Mouse (Mus musculus) CH12.LX (cell line): ENCODE measurements around the gene Alyref. TPM values are rescaled to one million over a fixed set of nuclear protein-coding genes. Genes with fewer than 3 reads are reported as not detected.

Experiments
- DNase-seq: peaks from one replicate; pipeline ENCODE4 v3.0.0-alpha.2; 2013; ENCODE audit errors: extremely low read depth
- H3K27ac ChIP-seq: 2 replicates; pipeline ENCODE4 v1.5.1; 2012; ENCODE audit warnings: low read depth, mild to moderate bottlenecking, control low read depth, moderate library complexity; ENCODE audit not compliant: insufficient read depth
- H3K27me3 ChIP-seq: replicated peaks from 2 replicates; pipeline ENCODE3; 2012; ENCODE audit warnings: inconsistent platforms
- H3K36me3 ChIP-seq, 2 experiments: replicated peaks in 1 of 2; 2 replicates each; pipeline versions ENCODE3 to v1.6.1; 2012; ENCODE audit warnings: inconsistent platforms in 1 of 2, low read length in 1 of 2, mild to moderate bottlenecking in 1 of 2, mixed read lengths in 1 of 2, moderate library complexity in 1 of 2; ENCODE audit not compliant: control insufficient read depth in 1 of 2, insufficient read depth in 1 of 2
- H3K4me1 ChIP-seq, 2 experiments: 2 replicates each; pipeline ENCODE4 v1.6.1; 2012; ENCODE audit warnings: inconsistent platforms in 1 of 2, moderate library complexity in 1 of 2; ENCODE audit not compliant: insufficient read depth in 2 of 2, control insufficient read depth in 1 of 2
- H3K4me2 ChIP-seq: 2 replicates; pipeline ENCODE4 v1.6.1; 2012; ENCODE audit warnings: low read depth, mild to moderate bottlenecking, control low read depth; ENCODE audit not compliant: poor library complexity, insufficient read depth, severe bottlenecking
- H3K4me3 ChIP-seq, 3 experiments: fragments of 150-350 bp in 1 of 3; sonication (generic) in 1 of 3; replicated peaks in 1 of 3; 2 replicates each; pipeline versions ENCODE3 to v1.5.1; 2011 to 2012; ENCODE audit warnings: low read depth in 2 of 3, low read length in 2 of 3, mild to moderate bottlenecking in 2 of 3, moderate library complexity in 2 of 3, control low read depth in 1 of 3, improper control_type of control experiment in 1 of 3, inconsistent platforms in 1 of 3, mixed read lengths in 1 of 3; ENCODE audit not compliant: poor library complexity in 1 of 3
- H3K79me2 ChIP-seq: replicated peaks from 2 replicates; pipeline ENCODE4 v1.6.1; 2012; ENCODE audit warnings: mild to moderate bottlenecking, moderate library complexity; ENCODE audit not compliant: control insufficient read depth, poor library complexity, insufficient read depth, severe bottlenecking; ENCODE audit errors: extremely low read depth
- H3K9ac ChIP-seq: 2 replicates; pipeline ENCODE4 v1.6.1; 2012; ENCODE audit warnings: low read depth, mild to moderate bottlenecking, control low read depth, moderate library complexity; ENCODE audit not compliant: insufficient read depth
- H3K9me3 ChIP-seq: replicated peaks from 2 replicates; pipeline ENCODE3; 2012; ENCODE audit warnings: low read length, inconsistent platforms, mixed read lengths
- BHLHE40 ChIP-seq: IDR thresholded peaks from 2 replicates; pipeline ENCODE4 v1.6.1; 2011; ENCODE audit warnings: mild to moderate bottlenecking, low read depth, low read length, improper control_type of control experiment
- CHD1 ChIP-seq: IDR thresholded peaks from 2 replicates; pipeline ENCODE4 v1.6.1; 2012; ENCODE audit warnings: low read depth, low read length, improper control_type of control experiment, inconsistent platforms
- CHD2 ChIP-seq: IDR thresholded peaks from 2 replicates; pipeline ENCODE4 v1.6.1; 2011; ENCODE audit warnings: low read length, improper control_type of control experiment
- CTCF ChIP-seq, 2 experiments: IDR thresholded peaks in 1 of 2; conservative IDR thresholded peaks in 1 of 2; 2 replicates each; pipeline ENCODE4 v1.5.1; 2011 to 2012; ENCODE audit warnings: low read depth in 2 of 2, low read length in 2 of 2, improper control_type of control experiment in 1 of 2, inconsistent platforms in 1 of 2, mild to moderate bottlenecking in 1 of 2, moderate library complexity in 1 of 2
- E2F4 ChIP-seq: IDR thresholded peaks from 2 replicates; pipeline ENCODE4 v1.6.1; 2011; ENCODE audit warnings: low read depth, low read length, improper control_type of control experiment; ENCODE audit not compliant: insufficient replicate concordance
- ELF1 ChIP-seq: IDR thresholded peaks from 2 replicates; pipeline ENCODE4 v1.6.1; 2014; ENCODE audit warnings: low read depth, mild to moderate bottlenecking, inconsistent platforms, low read length, improper control_type of control experiment
- EP300 ChIP-seq: IDR thresholded peaks from 2 replicates; pipeline ENCODE4 v1.6.1; 2011; ENCODE audit warnings: low read length, improper control_type of control experiment
- ETS1 ChIP-seq: conservative IDR thresholded peaks from 2 replicates; pipeline ENCODE4 v1.6.1; 2012; ENCODE audit warnings: low read depth, mild to moderate bottlenecking, inconsistent platforms, low read length, improper control_type of control experiment, moderate library complexity
- GABPA ChIP-seq: IDR thresholded peaks from 2 replicates; pipeline ENCODE4 v1.6.1; 2012; ENCODE audit warnings: low read depth, low read length, improper control_type of control experiment, inconsistent platforms; ENCODE audit not compliant: insufficient replicate concordance
- HCFC1 ChIP-seq: IDR thresholded peaks from 2 replicates; pipeline ENCODE4 v1.6.1; 2012; ENCODE audit warnings: low read depth, mild to moderate bottlenecking, inconsistent platforms, low read length, improper control_type of control experiment
- IRF4 ChIP-seq: IDR thresholded peaks from 2 replicates; pipeline ENCODE4 v1.6.1; 2014; ENCODE audit warnings: low read depth, mild to moderate bottlenecking, inconsistent platforms, low read length, improper control_type of control experiment
- JUN ChIP-seq: IDR thresholded peaks from 2 replicates; pipeline ENCODE4 v1.6.1; 2011; ENCODE audit warnings: low read depth, mild to moderate bottlenecking, low read length, improper control_type of control experiment, moderate library complexity; ENCODE audit not compliant: insufficient read depth
- JUND ChIP-seq: conservative IDR thresholded peaks from 2 replicates; pipeline ENCODE4 v1.6.1; 2011; ENCODE audit warnings: low read depth, low read length, improper control_type of control experiment
- KAT2A ChIP-seq: IDR thresholded peaks from 2 replicates; pipeline ENCODE4 v1.6.1; 2012; ENCODE audit warnings: low read length, improper control_type of control experiment, inconsistent platforms; ENCODE audit not compliant: insufficient replicate concordance
- MAFK ChIP-seq: IDR thresholded peaks from 2 replicates; pipeline ENCODE4 v1.6.1; 2011; ENCODE audit warnings: low read length, improper control_type of control experiment; ENCODE audit not compliant: insufficient replicate concordance
- MAX ChIP-seq: IDR thresholded peaks from 2 replicates; pipeline ENCODE4 v1.6.1; 2011; ENCODE audit warnings: low read length, improper control_type of control experiment
- MAZ ChIP-seq: IDR thresholded peaks from 2 replicates; pipeline ENCODE4 v1.6.1; 2012; ENCODE audit warnings: low read depth, mild to moderate bottlenecking, inconsistent platforms, low read length, improper control_type of control experiment, moderate library complexity
- MEF2A ChIP-seq: IDR thresholded peaks from 2 replicates; pipeline ENCODE4 v1.6.1; 2014; ENCODE audit warnings: low read depth, mild to moderate bottlenecking, inconsistent platforms, low read length, improper control_type of control experiment, borderline replicate concordance
- MXI1 ChIP-seq: IDR thresholded peaks from 2 replicates; pipeline ENCODE4 v1.6.1; 2011; ENCODE audit warnings: mild to moderate bottlenecking, low read depth, low read length, improper control_type of control experiment
- MYC ChIP-seq: IDR thresholded peaks from 2 replicates; pipeline ENCODE4 v1.6.1; 2011; ENCODE audit warnings: low read depth, mild to moderate bottlenecking, improper control_type of control experiment, low read length
- NELFE ChIP-seq: IDR thresholded peaks from 2 replicates; pipeline ENCODE4 v1.6.1; 2011; ENCODE audit warnings: low read depth, low read length, improper control_type of control experiment
- NRF1 ChIP-seq: IDR thresholded peaks from 2 replicates; pipeline ENCODE4 v1.6.1; 2014; ENCODE audit warnings: low read depth, mild to moderate bottlenecking, inconsistent platforms, low read length, improper control_type of control experiment, moderate library complexity
- PAX5 ChIP-seq: IDR thresholded peaks from 2 replicates; pipeline ENCODE4 v1.6.1; 2012; ENCODE audit warnings: low read length, inconsistent platforms, mixed read lengths
- POLR2A ChIP-seq: IDR thresholded peaks from 2 replicates; pipeline ENCODE4 v1.6.1; 2011; ENCODE audit warnings: low read depth, mild to moderate bottlenecking, improper control_type of control experiment, low read length
- POLR2AphosphoS2 ChIP-seq: IDR thresholded peaks from 2 replicates; pipeline ENCODE4 v1.6.1; 2011; ENCODE audit warnings: low read depth, low read length, improper control_type of control experiment
- RAD21 ChIP-seq: IDR thresholded peaks from 2 replicates; pipeline ENCODE4 v1.6.1; 2011; ENCODE audit warnings: low read depth, mild to moderate bottlenecking, low read length, improper control_type of control experiment, moderate library complexity
- RCOR1 ChIP-seq: conservative IDR thresholded peaks from 2 replicates; pipeline ENCODE4 v1.6.1; 2012; ENCODE audit warnings: low read depth, mild to moderate bottlenecking, inconsistent platforms, low read length, improper control_type of control experiment
- SIN3A ChIP-seq: IDR thresholded peaks from 2 replicates; pipeline ENCODE4 v1.6.1; 2012; ENCODE audit warnings: low read length, improper control_type of control experiment, inconsistent platforms
- SMC3 ChIP-seq: IDR thresholded peaks from 2 replicates; pipeline ENCODE4 v1.6.1; 2011; ENCODE audit warnings: low read depth, low read length, improper control_type of control experiment
- TBP ChIP-seq: conservative IDR thresholded peaks from 2 replicates; pipeline ENCODE4 v1.6.1; 2011; ENCODE audit warnings: low read depth, low read length, improper control_type of control experiment
- TCF12 ChIP-seq: IDR thresholded peaks from 2 replicates; pipeline ENCODE4 v1.6.1; 2014; ENCODE audit warnings: low read depth, mild to moderate bottlenecking, inconsistent platforms, low read length, improper control_type of control experiment
- UBTF ChIP-seq: IDR thresholded peaks from 2 replicates; pipeline ENCODE4 v1.6.1; 2012; ENCODE audit warnings: low read depth, mild to moderate bottlenecking, inconsistent platforms, low read length, improper control_type of control experiment, moderate library complexity
- USF1 ChIP-seq: IDR thresholded peaks from 2 replicates; pipeline ENCODE4 v1.6.1; 2014; ENCODE audit warnings: low read depth, mild to moderate bottlenecking, inconsistent platforms, low read length, improper control_type of control experiment
- USF2 ChIP-seq: conservative IDR thresholded peaks from 2 replicates; pipeline ENCODE4 v1.6.1; 2011; ENCODE audit warnings: low read depth, low read length, improper control_type of control experiment
- ZC3H11A ChIP-seq: IDR thresholded peaks from 2 replicates; pipeline ENCODE4 v1.6.1; 2012; ENCODE audit warnings: low read depth, mild to moderate bottlenecking, inconsistent platforms, low read length, improper control_type of control experiment
- ZKSCAN1 ChIP-seq: IDR thresholded peaks from 2 replicates; pipeline ENCODE4 v1.6.1; 2012; ENCODE audit warnings: low read depth, inconsistent platforms, low read length, improper control_type of control experiment, borderline replicate concordance
- ZMIZ1 ChIP-seq: IDR thresholded peaks from 2 replicates; pipeline ENCODE4 v1.6.1; 2012; ENCODE audit warnings: low read depth, mild to moderate bottlenecking, inconsistent platforms, low read length, improper control_type of control experiment
- ZNF384 ChIP-seq: IDR thresholded peaks from 2 replicates; pipeline ENCODE4 v1.6.1; 2012; ENCODE audit warnings: low read depth, low read length, improper control_type of control experiment, inconsistent platforms
- dilution Hi-C: fragments of 300-500 bp; cut with MboI; formaldehyde crosslinking; loops from 2 replicates; pipeline ENCODE4 v1.14.3; 2020; ENCODE audit warnings: low sequenced_read_pairs; ENCODE audit not compliant: extremely low pct_unique_long_range_greater_than_20kb, extremely low pct_ligation_motif_present
- in situ Hi-C: fragments of 300-500 bp; cut with MboI; formaldehyde crosslinking; loops from 3 replicates; pipeline ENCODE4 v1.14.3; 2019; ENCODE audit warnings: low sequenced_read_pairs, low pct_ligation_motif_present, low pct_unique_long_range_greater_than_20kb, mixed read lengths
- polyA plus RNA-seq: library from polyadenylated mRNA; unstranded; fragments of >175 nt; gene quantifications from 2 replicates; pipeline ENCODE4 v1.2.1, GENCODE M21; 2012; ENCODE audit warnings: low read depth; ENCODE audit not compliant: insufficient read length
- total RNA-seq, 2 experiments: library from RNA; depleted of rRNA; stranded (reverse); fragments of 300-350 nt in 1 of 2; fragments of >200 nt in 1 of 2; gene quantifications; 2 replicates each; pipeline ENCODE4 v1.2.3; 2012 to 2014

Alyref gene
- total RNA-seq (2012; rRNA removed) (582 and 793 TPM in 2 replicates), total RNA-seq (2014; rRNA removed) (358 and 361 TPM in 2 replicates), polyA plus RNA-seq (444 and 451 TPM in 2 replicates)

GRCm38 (mm10) chr11:120598283-120598989, at the start of gene Alyref, which contains the start of gene Anapc11:
Gene Alyref (minus strand): TSS chr11:120598365.
Gene Anapc11 (plus strand): TSS chr11:120598421.
- H3K4me1 ChIP-seq, result peaks cover 8 to 57% of the 10 kb centered on the region in 2 experiments
- peak within 1 kb of the TSS; percentile 74 for H3K4me2 ChIP-seq
- peak; percentile 97 for DNase-seq
- H3K36me3 ChIP-seq, result peaks cover 47 to 68% of the 10 kb centered on the region in 2 experiments
- peak within 1 kb of the TSS; percentile 98 for H3K9ac ChIP-seq
- in situ Hi-C loops (no loop called here), dilution Hi-C loops (no loop called here)
- H3K79me2 ChIP-seq, result peaks cover 56% of the 10 kb centered on the region
- H3K27me3 ChIP-seq, result no peaks in the 10 kb centered on the region
- no peak for TF ChIP-seq RAD21
- peak; percentile 95 for TF ChIP-seq E2F4
- 0 out of 2 replicates have a peak, but pooled peaks have one; percentile 24 for TF ChIP-seq EP300
- no peak; the same call in 1 of the 2 replicates for TF ChIP-seq ZKSCAN1
- TF ChIP-seq POLR2AphosphoS2, result peak; percentile 88
- TF ChIP-seq SMC3, result peak; percentile 19; the same call in 1 of the 2 replicates
- peak; percentile 93 for TF ChIP-seq MXI1
- TF ChIP-seq HCFC1, result peak; percentile 86
- TF ChIP-seq CHD2, result peak; percentile 62
- TF ChIP-seq USF2, result peak; percentile 19; the same call in 1 of the 2 replicates
- TF ChIP-seq MEF2A, result peak; percentile 84
- TF ChIP-seq NRF1, result peak; percentile 97
- peak; percentile 77; the same call in 1 of the 2 replicates for TF ChIP-seq SIN3A
- no peak for TF ChIP-seq ZNF384
- no peak for TF ChIP-seq ZC3H11A
- TF ChIP-seq ETS1, result peak; percentile 61
- TF ChIP-seq JUND, result no peak
- peak; percentile 99 for TF ChIP-seq MAX
- TF ChIP-seq MYC, result peak; percentile 78; the same call in 1 of the 2 replicates
- TF ChIP-seq UBTF, result peak; percentile 68; the same call in 1 of the 2 replicates
- peak; percentile 93; the same call in 1 of the 2 replicates for TF ChIP-seq KAT2A
- TF ChIP-seq GABPA, result no peak; the same call in 1 of the 2 replicates
- TF ChIP-seq IRF4, result peak; percentile 80
- peak; percentile 93 for TF ChIP-seq TCF12
- TF ChIP-seq PAX5, result no peak
- peak; percentile 46; the same call in 1 of the 2 replicates for TF ChIP-seq TBP
- TF ChIP-seq CHD1, result no peak; the same call in none of the 2 replicates
- TF ChIP-seq MAFK, result no peak
- peak; percentile 88 for TF ChIP-seq ELF1
- TF ChIP-seq CTCF (conservative IDR thresholded peaks at IDR 0.05 in 1 of 2, IDR thresholded peaks at IDR 0.05 in 1 of 2; ENCODE audit: low read depth in 2 of 2, low read length in 2 of 2), result no peak
- TF ChIP-seq RCOR1, result peak; percentile 88
- peak; percentile 98 for TF ChIP-seq NELFE
- TF ChIP-seq POLR2A, result peak; percentile 95
- TF ChIP-seq JUN, result 0 out of 2 replicates have a peak, but pooled peaks have one; percentile 13
- TF ChIP-seq ZMIZ1, result peak; percentile 95
- TF ChIP-seq MAZ, result peak; percentile 91
- TF ChIP-seq BHLHE40, result peak; percentile 60
- TF ChIP-seq USF1, result peak; percentile 63
- no peaks in the 10 kb centered on the region for H3K9me3 ChIP-seq
- peak within 1 kb of the TSS; percentile 52 for H3K27ac ChIP-seq
- peak within 1 kb of the TSS; percentile 83 to 96 (median 88) for H3K4me3 ChIP-seq
